Mouse (Mus musculus): ENCODE measurements around the gene Pcgf5.

The Pcgf5 gene

GRCm38 (mm10) chr19:36497067-36497466 is 149.0 kb downstream of the Pcgf5 start:
- no peak for DNase-seq

- no peak for DNase-seq
Measured at GRCm38 (mm10) chr19:36497744-36498143, 149.6 kb downstream of the Pcgf5 start.

- no peak for DNase-seq
Measured at GRCm38 (mm10) chr19:36504716-36505115, 156.6 kb downstream of the Pcgf5 start.

Data from kidney, postnatal 10 days (tissue).